Mouse (Mus musculus) olfactory bulb, adult 2 months (tissue): ENCODE measurements around the gene Myod1. TPM values are rescaled to one million over a fixed set of nuclear protein-coding genes. Genes with fewer than 3 reads are reported as not detected.

Experiments used
- H3K27ac ChIP-seq: fragments of 200-500 bp; 2 replicates; pipeline ENCODE4 v1.5.1; 2012; ENCODE audit warnings: low read depth, low read length; ENCODE audit not compliant: insufficient read depth
- H3K4me1 ChIP-seq: fragments of 200-500 bp; 2 replicates; pipeline ENCODE4 v1.6.1; 2012; ENCODE audit warnings: low read length; ENCODE audit not compliant: control insufficient read depth, insufficient read depth
- H3K4me3 ChIP-seq: fragments of 200-500 bp; 2 replicates; pipeline ENCODE4 v1.5.1; 2012; ENCODE audit warnings: mild to moderate bottlenecking, low read depth, low read length, moderate library complexity; ENCODE audit not compliant: insufficient read depth
- CTCF ChIP-seq: fragments of 200-500 bp; IDR thresholded peaks from 2 replicates; pipeline ENCODE4 v1.5.1; 2012; ENCODE audit warnings: low read depth, mild to moderate bottlenecking, low read length, moderate library complexity; ENCODE audit not compliant: insufficient read depth
- POLR2A ChIP-seq: fragments of 200-500 bp; IDR thresholded peaks from 2 replicates; pipeline ENCODE4 v1.6.1; 2012; ENCODE audit warnings: mild to moderate bottlenecking, low read depth, low read length, moderate library complexity; ENCODE audit not compliant: insufficient read depth
- WGBS: fragments of 180-500 bp; shearing (Covaris S2); methylation state at CpG from one replicate; pipeline ENCODE4 v1.1.7; 2018; 5-methylcytosine and 5-hydroxymethylcytosine counted together
- polyA plus RNA-seq: library from polyadenylated mRNA; stranded (reverse); fragments of >200 nt; gene quantifications from 2 replicates; pipeline ENCODE4 v1.2.4, GENCODE M21; 2012; ENCODE audit warnings: low replicate concordance; ENCODE audit not compliant: missing spikeins, insufficient read depth, insufficient read length

Gene Myod1
- polyA plus RNA-seq, 1 experiment, result not detected

- WGBS, result 22% methylated on average over 5 of the region's 5 CpGs
Observed at GRCm38 (mm10) chr7:46421535-46421934, 45.3 kb downstream of the Myod1 start.

GRCm38 (mm10) chr7:46422052-46422763 is 45.9 kb downstream of the Myod1 start:
- Histone ChIP-seq H3K4me3 (peak overlapping the region; percentile 38), H3K27ac (peak overlapping the region; percentile 97), H3K4me1 (peaks cover 80% of the 10 kb centered on the region)
- 41% methylated on average over 8 of the region's 8 CpGs for WGBS
- TF ChIP-seq CTCF (no peak), POLR2A (no peak)

More at GRCm38 (mm10) chr7:46421535-46421934, 45.3 kb downstream of the Myod1 start:
- Histone ChIP-seq H3K4me3 (no peak overlapping the region), H3K4me1 (peaks cover 76% of the 10 kb centered on the region), H3K27ac (peak overlapping the region; percentile 92)
- no peak for TF ChIP-seq POLR2A
- no peak for TF ChIP-seq CTCF

- 45% methylated on average over 18 of the region's 18 CpGs for WGBS
- no peak for TF ChIP-seq POLR2A
- peak; percentile 76 for TF ChIP-seq CTCF
- peak overlapping the region; percentile 38 for H3K4me3 ChIP-seq
Observed at GRCm38 (mm10) chr7:46422764-46423412, 46.6 kb downstream of the Myod1 start.

GRCm38 (mm10) chr7:46423951-46424350 is 47.7 kb downstream of the Myod1 start:
- TF ChIP-seq CTCF, result no peak
- no peak for TF ChIP-seq POLR2A
- WGBS, result 57% methylated on average over 3 of the region's 3 CpGs
- Histone ChIP-seq H3K27ac (no peak overlapping the region), H3K4me3 (no peak overlapping the region), H3K4me1 (peaks cover 80% of the 10 kb centered on the region)

More at GRCm38 (mm10) chr7:46422764-46423412, 46.6 kb downstream of the Myod1 start:
- H3K4me1 ChIP-seq, result peaks cover 81% of the 10 kb centered on the region
- peak overlapping the region; percentile 97 for H3K27ac ChIP-seq

GRCm38 (mm10) chr7:46425012-46425411 is 48.7 kb downstream of the Myod1 start:
- no peak for TF ChIP-seq POLR2A
- TF ChIP-seq CTCF, result no peak
- Histone ChIP-seq H3K4me1 (peaks cover 79% of the 10 kb centered on the region), H3K27ac (no peak overlapping the region), H3K4me3 (no peak overlapping the region)
- 20% methylated on average over 4 of the region's 4 CpGs for WGBS

Other genes starting within 250 kb of the Myod1 start
- gene Abcc8, start 196.4 kb upstream of the Myod1 start, polyA plus RNA-seq, result not detected in 2 replicates
- gene Ush1c, start 138.0 kb upstream of the Myod1 start, polyA plus RNA-seq, result not detected in 2 replicates
- gene Otog, start 135.5 kb upstream of the Myod1 start, polyA plus RNA-seq, result not detected in 2 replicates
- gene Kcnc1, start 20.0 kb downstream of the Myod1 start, polyA plus RNA-seq, result 47.6 and 146 TPM in 2 replicates